Mouse (Mus musculus) brain, embryonic 14.5 days (tissue): ENCODE data around the gene Gm43517. TPM values are rescaled to one million over a fixed set of nuclear protein-coding genes. Genes with fewer than 3 reads are reported as not detected.

Source experiments
- DNase-seq: peaks from one replicate; pipeline ENCODE4 v3.0.0-alpha.2; 2011; ENCODE audit warnings: low read depth
- CTCF ChIP-seq: fragments of 200-500 bp; IDR thresholded peaks from 2 replicates; pipeline ENCODE4 v1.5.1; 2012; ENCODE audit warnings: inconsistent platforms, mild to moderate bottlenecking, moderate library complexity, borderline replicate concordance; ENCODE audit not compliant: insufficient read depth, insufficient read length; ENCODE audit errors: extremely low read depth
- POLR2A ChIP-seq: fragments of 200-500 bp; IDR thresholded peaks from 2 replicates; pipeline ENCODE4 v1.6.1; 2012; ENCODE audit warnings: mild to moderate bottlenecking, inconsistent platforms, borderline replicate concordance; ENCODE audit not compliant: poor library complexity, insufficient read depth, insufficient read length, severe bottlenecking; ENCODE audit errors: extremely low read depth
- polyA plus RNA-seq: library from polyadenylated mRNA; depleted of rRNA; stranded (reverse); fragments of >200 nt; gene quantifications from 2 replicates; pipeline ENCODE4 v1.2.3, GENCODE M21; 2012

The Gm43517 gene
- polyA plus RNA-seq, 1 experiment: 1.5 TPM

GRCm38 (mm10) chr12:49378920-49379319, 6.1 kb upstream of the Gm43517 start:
- no peak for DNase-seq
- TF ChIP-seq CTCF (no peak), POLR2A (no peak)

- peak; percentile 90 for DNase-seq
- TF ChIP-seq CTCF (no peak), POLR2A (no peak)
These were observed 5.5 kb upstream of the Gm43517 start for GRCm38 (mm10) chr12:49379446-49379845.

- TF ChIP-seq CTCF: no peak
- no peak for TF ChIP-seq POLR2A
These were observed 4.5 kb upstream of the Gm43517 start for GRCm38 (mm10) chr12:49380442-49380841.

GRCm38 (mm10) chr12:49381031-49381525, 3.9 kb upstream of the Gm43517 start:
- peak; percentile 71 for DNase-seq

More at GRCm38 (mm10) chr12:49380442-49380841, 4.5 kb upstream of the Gm43517 start:
- peak; percentile 92 for DNase-seq

GRCm38 (mm10) chr12:49381721-49382365, 3.1 kb upstream of the Gm43517 start:
- peak; percentile 97 for DNase-seq
- no peak for TF ChIP-seq CTCF
- no peak for TF ChIP-seq POLR2A

More at GRCm38 (mm10) chr12:49381031-49381525, 3.9 kb upstream of the Gm43517 start:
- TF ChIP-seq POLR2A (no peak), CTCF (no peak)

- peak; percentile 85 for DNase-seq
- no peak for TF ChIP-seq CTCF
- TF ChIP-seq POLR2A: no peak
These were observed 2.1 kb upstream of the Gm43517 start, which contains the start of gene Foxg1 for GRCm38 (mm10) chr12:49382565-49383520. TSS of gene Foxg1 (plus strand) at chr12:49382660.

GRCm38 (mm10) chr12:49383521-49384133, 1.3 kb upstream of the Gm43517 start:
- TF ChIP-seq POLR2A: peak; percentile 48
- no peak for TF ChIP-seq CTCF
- peak; percentile 97 for DNase-seq

GRCm38 (mm10) chr12:49384295-49384875, 589 bp upstream of the Gm43517 start:
- DNase-seq: peak; percentile 56
- TF ChIP-seq POLR2A (no peak), CTCF (no peak)

GRCm38 (mm10) chr12:49385631-49385990, 637 bp downstream of the Gm43517 start:
- DNase-seq: peak; percentile 53

GRCm38 (mm10) chr12:49386081-49386805, 1.3 kb downstream of the Gm43517 start:
- TF ChIP-seq CTCF (no peak), POLR2A (no peak)
- DNase-seq: peak; percentile 65

More at GRCm38 (mm10) chr12:49385631-49385990, 637 bp downstream of the Gm43517 start:
- TF ChIP-seq POLR2A (no peak), CTCF (no peak)
